8 mouse cellular contexts compared by ENCODE assay signal in the genomic region with DNA sequence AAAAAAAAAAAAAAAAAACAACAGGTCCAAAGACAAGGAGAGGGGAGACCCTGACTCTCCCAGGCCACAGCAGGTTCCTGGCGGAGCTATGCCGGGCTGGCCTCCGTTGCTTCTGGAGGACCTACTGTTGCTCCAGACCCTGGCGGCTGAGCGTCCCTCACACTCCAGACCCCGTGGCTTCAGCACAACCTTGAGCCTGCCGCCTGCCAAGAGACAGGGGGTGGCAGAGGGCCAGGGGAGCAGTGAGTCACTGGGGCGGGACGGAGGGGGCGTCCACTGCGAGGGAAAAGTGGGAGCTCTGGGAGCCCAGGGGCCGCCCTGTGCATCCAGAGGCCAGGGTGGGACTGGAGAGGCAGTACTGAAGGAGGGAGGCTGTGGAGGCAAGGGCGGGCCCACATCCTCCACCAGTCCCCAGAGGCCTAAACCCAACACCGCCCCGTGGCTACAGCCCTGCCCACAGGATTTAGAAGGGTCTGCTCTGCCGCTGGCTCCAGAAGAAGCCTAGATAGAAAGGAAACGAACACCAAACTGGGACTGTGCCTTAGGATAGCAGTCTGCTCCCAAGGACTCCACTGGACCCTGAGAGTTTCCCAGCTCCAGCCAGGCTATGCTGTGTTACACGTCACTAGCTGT.
A peak's percentile ranks its signal among the peaks of the same experiment; 100 is the strongest.
DNase-seq lines count a peak whose midpoint lies in the region.

No protein-coding gene starts in this region.

- H3K4me1 ChIP-seq in hindbrain, embryonic 10.5 days (replicated peaks), result peaks cover 83% of the 10 kb centered on the region

- H3K9me3 ChIP-seq in hindbrain, embryonic 10.5 days, result no peaks in the 10 kb centered on the region

- H3K27ac ChIP-seq in hindbrain, embryonic 10.5 days, result peak overlapping the region; percentile 86

- H3K27me3 ChIP-seq in hindbrain, embryonic 10.5 days (ENCODE audit: insufficient read depth, poor library complexity, severe bottlenecking), result no peaks in the 10 kb centered on the region

- H3K4me3 ChIP-seq in hindbrain, embryonic 10.5 days, result peak overlapping the region; percentile 18; the same call in 1 of the 2 replicates

- 44% methylated on average over 18 of the region's 18 CpGs for WGBS in hindbrain, embryonic 10.5 days

- peaks cover 21% of the 10 kb centered on the region for H3K36me3 ChIP-seq in hindbrain, embryonic 10.5 days

- peak; percentile 97 for DNase-seq in NIH3T3 (ENCODE audit: low read depth)
- DNase-seq in cerebellum, adult 18-20 months, result peak; percentile 78 to 79
- peak; percentile 40 to 51 for DNase-seq in frontal cortex, postnatal 36 days (ENCODE audit: low spot score in 2 of 2)
- DNase-seq in hindbrain, embryonic 10.5 days (ENCODE audit: low spot score), result peak; percentile 13
- peak; percentile 67 to 79 for DNase-seq in layer of hippocampus, postnatal 10 days (ENCODE audit: low spot score in 2 of 2)
- peak; percentile 95 for DNase-seq in lung, postnatal 10 days
- peak; percentile 73 for DNase-seq in right cerebral cortex, postnatal 4 days
- DNase-seq in thymus, postnatal 14 days, result no peak
